Mouse (Mus musculus): ENCODE results near the gene Dbi.
A peak's percentile ranks its signal among the peaks of the same experiment; 100 is the strongest.

Dbi gene

DNA sequence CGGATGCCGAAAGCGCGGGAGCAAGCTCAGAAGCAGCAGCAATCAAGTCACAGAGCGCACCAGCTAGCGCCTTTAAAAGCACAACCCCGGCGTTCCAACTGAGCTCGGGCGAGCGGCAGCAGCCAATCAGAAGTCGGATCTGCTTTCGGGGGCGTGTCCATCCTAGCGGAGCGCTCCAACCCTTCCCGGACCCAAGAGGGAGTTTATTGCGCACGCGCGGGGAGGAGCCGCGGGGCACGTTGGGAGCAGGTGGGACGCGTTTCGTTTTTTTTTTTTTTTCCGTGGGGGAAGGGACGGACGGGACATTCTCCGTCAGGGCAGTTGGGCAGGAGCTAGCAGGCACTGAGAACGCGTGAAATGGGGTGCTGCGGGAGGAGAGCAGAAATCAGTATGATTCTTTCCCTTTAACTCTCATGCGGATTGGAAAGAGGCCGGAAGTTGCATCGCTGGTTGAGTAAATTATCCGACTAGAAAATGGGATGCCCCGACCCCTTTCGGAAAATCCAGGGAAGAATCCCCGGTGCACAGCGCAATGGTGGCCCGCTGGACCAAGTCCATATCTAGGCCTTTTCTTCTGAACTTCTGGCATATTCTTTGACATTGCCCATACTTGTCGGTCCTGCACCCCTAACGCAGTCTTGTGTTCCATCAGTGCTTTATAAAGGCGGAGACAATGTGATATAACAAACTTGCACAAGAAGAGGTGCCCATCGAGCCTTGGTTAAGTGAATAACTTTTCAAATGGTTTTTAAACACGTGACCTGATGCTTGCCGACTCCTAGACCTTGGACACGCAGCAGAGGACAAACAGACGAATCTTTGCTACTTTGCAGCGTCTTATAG is at the start of gene Dbi, which contains the start of gene 3110009E18Rik:
TSS of gene Dbi (minus strand) at position 110 of the 843 bp plus-strand sequence.
TSS of gene 3110009E18Rik (plus strand) at position 219 of the 843 bp plus-strand sequence.
- DNase-seq (ENCODE audit: low spot score), result peak; percentile 95

- no peak for DNase-seq (ENCODE audit: low spot score)
These were observed 49.4 kb upstream of the Dbi start for GRCm38 (mm10) chr1:120170307-120170706.

GRCm38 (mm10) chr1:120168674-120169073 is 47.8 kb upstream of the Dbi start:
- no peak for DNase-seq (ENCODE audit: low spot score)

GRCm38 (mm10) chr1:120168016-120168415 is 47.1 kb upstream of the Dbi start:
- DNase-seq (ENCODE audit: low spot score), result no peak

DNA sequence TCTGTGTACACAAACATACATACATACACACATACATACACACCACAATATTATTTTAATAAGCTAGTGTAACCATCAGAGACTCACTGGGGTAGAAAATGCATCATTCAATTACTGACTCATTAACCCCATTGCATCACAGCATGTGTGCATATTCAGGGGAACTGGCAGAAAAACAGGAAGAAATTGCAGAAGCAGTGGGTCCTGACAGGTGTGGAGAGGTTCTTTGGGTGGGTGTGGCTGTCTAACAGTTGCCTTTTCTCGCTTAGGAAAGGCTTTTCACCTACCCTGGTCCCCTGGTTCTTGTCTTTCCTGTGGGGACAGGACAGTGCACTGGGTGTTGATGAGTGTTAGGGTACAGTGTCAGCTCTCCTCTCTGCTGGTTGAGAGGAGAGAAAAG is 41.7 kb upstream of the Dbi start:
- DNase-seq (ENCODE audit: low spot score), result no peak

DNA sequence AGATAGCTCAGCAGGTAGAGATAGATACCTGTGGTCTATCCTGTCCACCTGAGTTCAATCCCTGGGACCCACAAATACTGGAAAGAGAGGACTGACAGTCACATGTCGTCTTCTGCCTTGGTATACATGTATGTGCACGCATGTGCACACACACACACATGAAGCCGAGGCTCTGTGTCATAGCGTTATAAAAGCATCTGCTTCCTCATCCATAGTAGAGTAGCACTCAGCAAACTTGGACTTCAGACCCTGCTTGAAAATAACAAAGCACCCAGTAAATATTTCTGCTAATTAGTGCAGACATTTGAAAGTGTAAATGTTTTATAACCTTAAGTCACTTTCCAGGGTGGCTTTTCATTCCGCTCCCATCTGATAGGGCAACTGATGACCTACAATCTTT is 40.6 kb upstream of the Dbi start:
- no peak for DNase-seq (ENCODE audit: low spot score)

DNA sequence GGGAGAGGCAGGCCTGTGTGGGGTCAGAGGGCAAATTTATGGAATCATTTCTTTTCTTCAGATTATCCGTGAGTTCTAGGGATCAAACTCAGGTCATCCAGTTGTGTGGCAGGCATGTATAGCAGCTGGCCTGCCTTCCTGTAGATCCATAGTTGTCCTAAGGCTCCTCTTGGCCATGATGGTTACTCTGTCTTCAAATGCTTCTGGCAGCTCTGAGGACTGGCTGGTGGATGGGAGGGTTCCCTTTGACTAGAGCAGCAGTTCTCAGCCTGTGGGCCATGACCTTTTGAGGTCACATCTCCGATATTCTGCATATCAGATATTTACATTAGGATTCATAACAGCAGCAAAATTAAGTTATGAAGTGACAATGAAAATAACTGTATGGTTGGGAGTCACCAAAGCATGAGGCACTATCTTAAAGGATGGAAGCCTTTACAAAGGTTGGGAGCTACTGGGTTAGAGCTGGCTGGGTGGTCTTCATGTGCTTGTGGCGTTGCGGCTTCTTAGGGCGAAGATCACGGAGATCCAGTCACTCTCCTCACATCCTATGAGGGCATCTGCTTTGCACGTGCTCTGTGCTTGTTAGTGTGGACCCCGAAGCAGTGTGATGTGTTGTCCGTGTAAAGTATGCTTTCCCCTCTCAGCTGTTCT is 37.7 kb upstream of the Dbi start:
- no peak for DNase-seq (ENCODE audit: low spot score)

DNA sequence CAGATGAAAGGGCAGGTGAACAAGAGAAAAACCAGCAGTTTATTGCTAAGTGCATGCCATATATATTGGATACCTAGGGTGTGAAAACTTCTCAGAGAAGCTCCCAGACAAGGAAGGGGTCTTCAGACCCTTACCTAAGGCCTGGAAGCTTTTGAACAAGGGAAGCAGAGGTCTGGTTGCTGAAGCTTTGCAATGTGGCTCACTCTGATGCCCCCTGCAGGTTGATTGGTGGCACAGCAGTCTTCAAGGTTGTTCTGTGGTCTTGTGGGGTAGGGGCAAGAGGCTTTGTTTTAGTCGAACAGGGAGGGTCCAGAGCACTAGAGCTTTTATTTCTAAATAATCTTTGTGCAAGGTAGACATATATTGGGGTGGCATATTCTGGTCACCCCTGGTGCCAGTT is 34.4 kb upstream of the Dbi start:
- DNase-seq (ENCODE audit: low spot score), result peak; percentile 21

DNA sequence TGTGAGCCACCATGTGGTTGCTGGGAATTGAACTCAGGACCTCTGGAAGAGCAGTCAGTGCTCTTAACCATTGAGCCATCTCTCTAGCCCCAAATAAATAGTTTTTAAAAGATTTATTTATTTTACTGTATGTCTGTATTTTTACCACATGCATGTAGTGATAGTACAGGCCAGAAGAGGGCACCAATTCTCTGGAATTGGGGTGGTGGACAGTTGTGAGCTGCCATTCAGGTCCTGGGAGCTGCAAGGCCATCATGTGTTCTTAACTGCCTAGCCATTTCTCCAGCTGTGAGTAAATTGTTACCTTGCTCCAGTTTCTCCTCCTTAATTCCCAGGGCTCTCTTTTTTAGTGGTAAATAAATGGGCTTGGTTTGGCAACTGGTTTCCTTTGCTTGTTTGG is 33.4 kb upstream of the Dbi start:
- no peak for DNase-seq (ENCODE audit: low spot score)

GRCm38 (mm10) chr1:120146994-120147393 is 26.1 kb upstream of the Dbi start:
- no peak for DNase-seq (ENCODE audit: low spot score)

- no peak for DNase-seq (ENCODE audit: low spot score)
These were observed 24.8 kb upstream of the Dbi start for GRCm38 (mm10) chr1:120145527-120146216.

DNA sequence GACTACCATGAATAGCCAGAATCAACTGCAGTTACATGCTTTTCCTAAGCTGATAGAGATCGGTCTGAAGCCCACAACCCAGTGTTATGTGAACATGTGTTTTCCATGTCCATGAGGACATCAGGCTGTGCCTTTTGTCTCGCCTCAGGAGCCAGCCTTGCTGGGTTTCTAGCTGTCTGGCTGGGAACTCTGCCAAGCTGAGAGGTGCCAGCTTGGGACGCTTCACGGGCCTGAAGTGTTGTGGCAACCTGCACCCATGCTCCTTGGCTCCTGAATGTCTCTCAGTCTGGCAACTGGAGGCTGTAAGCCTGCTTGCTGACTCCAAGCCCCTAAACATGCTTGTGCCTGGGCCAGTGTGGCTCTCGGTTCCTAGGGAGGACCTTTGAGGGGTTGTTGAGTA is 21.7 kb upstream of the Dbi start:
- no peak for DNase-seq (ENCODE audit: low spot score)

DNA sequence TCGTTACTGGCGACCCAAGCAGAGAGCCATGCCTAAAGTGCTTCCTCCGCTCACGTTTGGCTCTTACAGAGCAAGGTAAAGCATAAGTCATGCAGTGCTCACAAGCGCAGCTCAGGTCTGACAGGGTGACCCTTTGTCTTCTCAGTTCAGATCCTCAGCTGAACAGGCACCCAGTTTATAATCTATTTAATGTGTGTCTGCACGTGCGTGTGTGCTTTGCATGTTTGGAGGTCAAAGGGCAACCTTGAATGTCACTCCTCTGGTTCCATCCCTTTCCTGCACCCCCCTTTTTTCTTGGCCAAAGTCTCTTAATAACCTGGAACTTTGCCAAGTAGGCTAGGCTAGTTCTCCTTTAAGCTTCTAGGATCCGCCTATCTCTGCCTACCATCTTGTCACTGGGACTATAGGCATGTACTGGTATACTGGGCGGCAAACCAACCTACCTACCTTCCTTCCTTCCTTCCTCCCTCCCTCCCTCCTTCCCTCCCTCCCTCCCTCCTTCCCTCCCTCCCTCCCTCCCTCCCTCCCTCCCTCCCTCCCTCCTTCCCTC is 19.3 kb upstream of the Dbi start:
- DNase-seq (ENCODE audit: low spot score), result no peak

- no peak for DNase-seq (ENCODE audit: low spot score)
These were observed 18.2 kb upstream of the Dbi start for GRCm38 (mm10) chr1:120138923-120139540.

DNA sequence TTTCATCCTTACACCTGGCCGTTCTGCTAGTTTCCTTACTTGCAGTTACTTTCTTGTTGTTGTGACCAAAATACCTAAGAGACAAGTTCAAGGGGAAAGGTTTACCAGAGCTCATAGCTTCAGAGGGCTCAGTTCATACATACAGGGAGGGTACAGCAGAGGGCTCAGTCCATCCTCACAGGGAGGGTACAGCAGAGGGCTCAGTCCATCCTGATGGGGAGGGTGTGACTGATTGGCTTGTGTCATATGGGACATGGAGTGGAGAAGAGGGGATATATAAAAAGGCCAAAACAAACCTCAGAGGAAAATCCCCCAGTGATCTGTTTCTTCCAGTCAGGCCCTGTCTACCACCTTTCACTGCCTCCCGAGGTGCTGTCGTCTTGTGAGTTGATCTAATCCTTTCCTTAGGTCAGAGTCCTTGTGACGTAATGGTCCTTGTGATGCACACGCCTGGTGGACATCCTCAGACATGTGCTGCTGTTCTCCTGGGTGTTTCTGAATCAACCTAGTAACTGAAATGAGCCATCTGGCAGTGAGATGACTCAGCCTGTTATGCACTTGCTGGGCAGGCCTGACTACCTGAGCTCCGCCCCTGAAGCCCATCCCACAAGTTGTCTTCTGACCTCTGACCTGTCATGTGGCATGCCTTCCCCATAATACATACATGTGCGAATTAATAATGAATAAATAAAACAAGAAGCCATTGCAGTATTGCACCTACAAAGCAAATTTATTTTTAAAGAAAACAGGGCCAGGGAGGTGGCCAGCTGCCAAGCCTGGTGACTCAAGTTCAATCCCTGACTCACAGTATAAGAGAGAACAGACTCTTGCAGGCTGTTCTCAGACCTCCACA is 15.3 kb upstream of the Dbi start:
- no peak for DNase-seq (ENCODE audit: low spot score)

DNA sequence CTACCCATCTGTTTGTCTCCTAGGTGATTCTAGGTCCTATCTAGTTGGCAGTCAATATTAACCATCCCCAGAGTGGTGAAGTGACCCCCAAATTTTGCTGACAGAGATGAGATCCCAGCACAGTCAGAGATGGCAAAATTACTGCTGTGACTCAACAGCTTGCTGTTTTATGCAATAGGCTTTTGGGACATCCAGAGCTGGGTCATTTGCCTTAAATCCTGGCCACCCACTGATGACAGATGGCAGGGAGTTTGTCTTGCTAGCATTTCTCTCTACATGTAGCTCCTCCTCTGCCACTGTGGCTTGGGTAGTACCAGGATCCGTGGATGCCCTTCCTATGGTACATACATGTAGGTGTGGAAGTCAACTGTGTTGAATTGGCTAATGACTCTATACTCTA is 11.5 kb upstream of the Dbi start:
- no peak for DNase-seq (ENCODE audit: low spot score)

DNA sequence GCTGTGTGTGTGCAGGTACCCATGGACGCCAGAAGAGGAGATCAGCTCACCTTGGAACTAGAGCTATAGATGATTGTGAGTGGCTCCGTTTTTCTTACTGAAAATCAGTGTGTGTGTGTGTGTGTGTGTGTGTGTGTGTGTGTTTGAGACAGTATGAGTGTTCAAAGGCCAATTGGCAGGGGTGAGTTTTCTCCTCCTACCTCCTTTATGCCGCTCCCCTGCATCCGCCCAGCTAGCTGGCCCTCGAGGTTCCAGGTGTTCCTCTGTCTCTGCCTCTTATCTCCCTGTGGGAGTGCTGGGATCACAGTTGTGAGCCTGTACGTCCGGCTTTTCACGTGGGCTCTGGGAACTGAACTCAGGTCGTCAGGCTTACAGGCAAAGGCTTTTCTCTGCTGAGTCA is 5.4 kb upstream of the Dbi start:
- no peak for DNase-seq (ENCODE audit: low spot score)

GRCm38 (mm10) chr1:120125471-120125870 is 4.6 kb upstream of the Dbi start:
- DNase-seq (ENCODE audit: low spot score), result no peak

GRCm38 (mm10) chr1:120124839-120125238 is 4.0 kb upstream of the Dbi start:
- DNase-seq (ENCODE audit: low spot score), result no peak

GRCm38 (mm10) chr1:120122634-120123383 is 1.9 kb upstream of the Dbi start:
- DNase-seq (ENCODE audit: low spot score), result no peak
